Mouse (Mus musculus) spleen, embryonic (tissue): Measurements from ENCODE around the gene Gstm6.
"Not testable (repeated sequence)": the region's sequence is repeated elsewhere in the genome, so short reads cannot be mapped to it uniquely, and the experiment has no call there.

Experiments
- CTCF ChIA-PET: fragments of 350-600 bp; sonication (Branson Sonifier 250); formaldehyde crosslinking; loops from one replicate; lab custom pipeline; 2022; lab: Charles Lee

Gstm6 gene

DNA sequence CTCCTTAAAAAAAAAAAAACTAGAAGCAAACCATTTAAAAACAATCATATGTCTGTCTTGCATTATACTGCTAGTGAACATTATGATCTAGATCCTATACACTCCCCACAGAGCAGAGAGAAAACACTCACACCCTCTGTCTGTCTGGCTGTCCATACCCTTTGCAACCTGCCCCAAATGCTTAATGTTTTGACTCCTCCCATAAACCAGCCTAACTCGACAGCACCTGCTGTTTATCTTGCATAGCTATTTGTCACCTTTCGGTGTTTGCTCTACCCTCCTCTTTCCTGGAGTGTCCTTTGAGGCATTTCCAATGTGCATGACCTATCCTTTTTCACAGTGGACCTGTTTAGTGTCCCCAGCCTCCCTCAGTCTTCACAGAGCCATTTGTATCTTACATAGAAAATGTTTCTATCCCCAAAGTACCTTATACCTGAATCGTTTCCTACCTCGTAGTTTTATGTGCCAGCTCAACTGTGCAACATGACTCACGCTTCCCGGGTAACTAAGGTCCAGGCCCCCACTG lies 48.3 kb downstream of the Gstm6 start:
- CTCF ChIA-PET, result no interaction called here

DNA sequence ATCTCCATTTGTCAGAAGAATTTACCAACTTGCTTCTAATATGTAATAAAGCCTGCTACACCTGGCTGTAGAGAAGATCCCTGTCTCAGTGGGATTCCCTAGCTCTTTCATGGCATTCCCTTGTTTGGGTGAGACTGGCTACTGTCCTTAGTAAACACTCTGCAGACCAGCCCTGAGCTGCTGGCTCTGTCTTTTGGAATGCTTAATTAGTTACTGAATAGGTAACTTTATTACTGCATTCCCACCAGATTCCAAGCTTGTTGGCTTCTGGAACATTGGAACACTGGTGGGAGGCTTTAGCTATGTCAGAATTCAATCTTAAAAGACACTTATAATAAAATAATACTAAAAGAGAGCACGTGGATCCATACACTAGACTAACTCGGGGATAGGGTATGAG lies 54.3 kb downstream of the Gstm6 start:
- CTCF ChIA-PET, result not testable (repeated sequence)
